Mouse (Mus musculus): ENCODE measurements at regions not wholly inside any gene's neighbourhood (a gene's known extent, or its start where the extent isn't known, plus 50 kb on each side); places are given as distances from the start of the nearest gene placed in this dataset.

- Histone ChIP-seq H3K9me3 (replicated peaks) (no peaks in the 10 kb centered on the region), H3K9ac (no peak overlapping the region), H3K27me3 (no peaks in the 10 kb centered on the region), H3K36me3 (no peaks in the 10 kb centered on the region), H3K4me1 (no peaks in the 10 kb centered on the region), H3K4me3 (replicated peaks) (no peak overlapping the region), H3K27ac (no peak overlapping the region), H3K4me2 (no peak overlapping the region)
- no peak for ATAC-seq (replicated peaks; ENCODE audit: low FRiP score)
- 89% methylated on average over 2 of the region's 2 CpGs for WGBS
Measured at GRCm38 (mm10) chr12:25792571-25793075, 622.4 kb downstream of the Rnf144a start.

- WGBS: 95% methylated on average over 4 of the region's 4 CpGs
- Histone ChIP-seq H3K27ac (no peak overlapping the region), H3K9me3 (replicated peaks) (no peaks in the 10 kb centered on the region), H3K4me2 (no peak overlapping the region), H3K4me3 (replicated peaks) (no peak overlapping the region), H3K27me3 (no peaks in the 10 kb centered on the region), H3K9ac (no peak overlapping the region), H3K4me1 (0 out of 2 replicates have a peak, but pooled peaks cover 1% of the 10 kb centered on the region), H3K36me3 (no peaks in the 10 kb centered on the region)
- no peak for ATAC-seq (replicated peaks; ENCODE audit: low FRiP score)
Measured at GRCm38 (mm10) chr12:25790956-25791355, 624.1 kb downstream of the Rnf144a start.

- H3K9me3 ChIP-seq (replicated peaks): no peaks in the 10 kb centered on the region
- no peak overlapping the region for H3K4me3 ChIP-seq (replicated peaks)
- H3K27me3 ChIP-seq: no peaks in the 10 kb centered on the region
- WGBS: 79% methylated on average over 18 of the region's 18 CpGs
- no peak overlapping the region for H3K27ac ChIP-seq
- no peaks in the 10 kb centered on the region for H3K36me3 ChIP-seq
- 0 out of 2 replicates have a peak, but pooled peaks cover 4% of the 10 kb centered on the region for H3K4me1 ChIP-seq
- no peak overlapping the region for H3K4me2 ChIP-seq
- no peak overlapping the region for H3K9ac ChIP-seq
- no peak for ATAC-seq (replicated peaks; ENCODE audit: low FRiP score)
Measured at GRCm38 (mm10) chr12:25785646-25786606, 629.1 kb downstream of the Rnf144a start.

GRCm38 (mm10) chr12:25784401-25784800 lies 630.7 kb downstream of the Rnf144a start:
- H3K4me1 ChIP-seq: 0 out of 2 replicates have a peak, but pooled peaks cover 4% of the 10 kb centered on the region
- no peak overlapping the region for H3K27ac ChIP-seq
- no peak overlapping the region for H3K4me3 ChIP-seq (replicated peaks)
- no peak overlapping the region for H3K4me2 ChIP-seq
- no peak overlapping the region for H3K9ac ChIP-seq
- H3K27me3 ChIP-seq: no peaks in the 10 kb centered on the region
- no peak for ATAC-seq (replicated peaks; ENCODE audit: low FRiP score)
- no peaks in the 10 kb centered on the region for H3K9me3 ChIP-seq (replicated peaks)
- no peaks in the 10 kb centered on the region for H3K36me3 ChIP-seq
- 86% methylated on average over 3 of the region's 3 CpGs for WGBS

GRCm38 (mm10) chr12:25782972-25783717 lies 631.9 kb downstream of the Rnf144a start:
- no peak overlapping the region for H3K9ac ChIP-seq
- H3K27ac ChIP-seq: no peak overlapping the region
- H3K27me3 ChIP-seq: no peaks in the 10 kb centered on the region
- no peak overlapping the region for H3K4me3 ChIP-seq (replicated peaks)
- no peak for ATAC-seq (replicated peaks; ENCODE audit: low FRiP score)
- H3K36me3 ChIP-seq: no peaks in the 10 kb centered on the region
- 54% methylated on average over 10 of the region's 10 CpGs for WGBS
- H3K4me2 ChIP-seq: no peak overlapping the region
- H3K4me1 ChIP-seq: 0 out of 2 replicates have a peak, but pooled peaks cover 4% of the 10 kb centered on the region
- H3K9me3 ChIP-seq (replicated peaks): no peaks in the 10 kb centered on the region

- no peak overlapping the region for H3K4me2 ChIP-seq
- H3K27me3 ChIP-seq: no peaks in the 10 kb centered on the region
- peaks cover 6% of the 10 kb centered on the region; the same call in 1 of the 2 replicates for H3K4me1 ChIP-seq
- H3K4me3 ChIP-seq (replicated peaks): no peak overlapping the region
- no peak for ATAC-seq (replicated peaks; ENCODE audit: low FRiP score)
- H3K9me3 ChIP-seq (replicated peaks): no peaks in the 10 kb centered on the region
- no peak overlapping the region for H3K27ac ChIP-seq
- WGBS: 77% methylated on average over 3 of the region's 3 CpGs
- no peaks in the 10 kb centered on the region for H3K36me3 ChIP-seq
- no peak overlapping the region for H3K9ac ChIP-seq
Measured at GRCm38 (mm10) chr12:25771856-25772255, 643.2 kb downstream of the Rnf144a start.

GRCm38 (mm10) chr12:25768644-25769043 lies 646.4 kb downstream of the Rnf144a start:
- no peaks in the 10 kb centered on the region for H3K9me3 ChIP-seq (replicated peaks)
- H3K4me1 ChIP-seq: peaks cover 6% of the 10 kb centered on the region; the same call in 1 of the 2 replicates
- no peak for ATAC-seq (replicated peaks; ENCODE audit: low FRiP score)
- no peak overlapping the region for H3K9ac ChIP-seq
- no peak overlapping the region for H3K4me2 ChIP-seq
- H3K36me3 ChIP-seq: no peaks in the 10 kb centered on the region
- no peak overlapping the region for H3K4me3 ChIP-seq (replicated peaks)
- no peaks in the 10 kb centered on the region for H3K27me3 ChIP-seq
- no peak overlapping the region for H3K27ac ChIP-seq
- WGBS: 41% methylated on average over 5 of the region's 5 CpGs

- no peaks in the 10 kb centered on the region for H3K36me3 ChIP-seq
- no peaks in the 10 kb centered on the region for H3K4me1 ChIP-seq
- H3K4me3 ChIP-seq (replicated peaks): no peak overlapping the region
- no peak for ATAC-seq (replicated peaks; ENCODE audit: low FRiP score)
- H3K4me2 ChIP-seq: no peak overlapping the region
- 84% methylated on average over 1 of the region's 1 CpGs for WGBS
- no peaks in the 10 kb centered on the region for H3K9me3 ChIP-seq (replicated peaks)
- no peaks in the 10 kb centered on the region for H3K27me3 ChIP-seq
- H3K27ac ChIP-seq: no peak overlapping the region
- H3K9ac ChIP-seq: no peak overlapping the region
Measured at GRCm38 (mm10) chr12:25763061-25763460, 652.0 kb downstream of the Rnf144a start.

GRCm38 (mm10) chr12:25757014-25757413 lies 658.0 kb downstream of the Rnf144a start:
- no peaks in the 10 kb centered on the region for H3K4me1 ChIP-seq
- WGBS: 83% methylated on average over 5 of the region's 5 CpGs
- H3K9me3 ChIP-seq (replicated peaks): no peaks in the 10 kb centered on the region
- ATAC-seq (replicated peaks; ENCODE audit: low FRiP score): no peak
- no peaks in the 10 kb centered on the region for H3K27me3 ChIP-seq
- no peak overlapping the region for H3K27ac ChIP-seq
- H3K9ac ChIP-seq: no peak overlapping the region
- H3K36me3 ChIP-seq: no peaks in the 10 kb centered on the region
- H3K4me2 ChIP-seq: no peak overlapping the region
- no peak overlapping the region for H3K4me3 ChIP-seq (replicated peaks)

GRCm38 (mm10) chr12:25733801-25734200 lies 636.9 kb upstream of the Id2 start:
- H3K27ac ChIP-seq: no peak overlapping the region
- no peaks in the 10 kb centered on the region for H3K9me3 ChIP-seq (replicated peaks)
- no peak overlapping the region for H3K4me3 ChIP-seq (replicated peaks)
- H3K36me3 ChIP-seq: no peaks in the 10 kb centered on the region
- H3K4me1 ChIP-seq: no peaks in the 10 kb centered on the region
- H3K27me3 ChIP-seq: no peaks in the 10 kb centered on the region
- no peak overlapping the region for H3K4me2 ChIP-seq
- ATAC-seq (replicated peaks; ENCODE audit: low FRiP score): no peak
- 58% methylated on average over 2 of the region's 2 CpGs for WGBS
- no peak overlapping the region for H3K9ac ChIP-seq

GRCm38 (mm10) chr12:25725774-25726173 lies 628.8 kb upstream of the Id2 start:
- H3K27me3 ChIP-seq: no peaks in the 10 kb centered on the region
- no peak for ATAC-seq (replicated peaks; ENCODE audit: low FRiP score)
- WGBS: 25% methylated on average over 2 of the region's 2 CpGs

GRCm38 (mm10) chr12:25711186-25711585 lies 614.2 kb upstream of the Id2 start:
- 88% methylated on average over 1 of the region's 1 CpGs for WGBS
- H3K4me3 ChIP-seq (replicated peaks): no peak overlapping the region
- H3K9me3 ChIP-seq (replicated peaks): no peaks in the 10 kb centered on the region
- H3K4me1 ChIP-seq: no peaks in the 10 kb centered on the region
- no peak for ATAC-seq (replicated peaks; ENCODE audit: low FRiP score)
- H3K36me3 ChIP-seq: no peaks in the 10 kb centered on the region
- no peak overlapping the region for H3K27ac ChIP-seq
- H3K27me3 ChIP-seq: no peaks in the 10 kb centered on the region
- no peak overlapping the region for H3K9ac ChIP-seq
- H3K4me2 ChIP-seq: no peak overlapping the region

More at GRCm38 (mm10) chr12:25725774-25726173, 628.8 kb upstream of the Id2 start:
- Histone ChIP-seq H3K9me3 (replicated peaks) (no peaks in the 10 kb centered on the region), H3K9ac (no peak overlapping the region), H3K4me3 (replicated peaks) (no peak overlapping the region), H3K4me2 (no peak overlapping the region), H3K36me3 (no peaks in the 10 kb centered on the region), H3K4me1 (no peaks in the 10 kb centered on the region), H3K27ac (no peak overlapping the region)
